Mouse (Mus musculus) olfactory bulb, adult 2 months (tissue): ENCODE measurements around the gene Rpl10a. TPM values are rescaled to one million over a fixed set of nuclear protein-coding genes. Genes with fewer than 3 reads are reported as not detected.
"Not testable (repeated sequence)": the region's sequence is repeated elsewhere in the genome, so short reads cannot be mapped to it uniquely, and the experiment has no call there.

Source experiments
- H3K27ac ChIP-seq: fragments of 200-500 bp; 2 replicates; pipeline ENCODE4 v1.5.1; 2012; ENCODE audit warnings: low read depth, low read length; ENCODE audit not compliant: insufficient read depth
- H3K4me1 ChIP-seq: fragments of 200-500 bp; 2 replicates; pipeline ENCODE4 v1.6.1; 2012; ENCODE audit warnings: low read length; ENCODE audit not compliant: control insufficient read depth, insufficient read depth
- H3K4me3 ChIP-seq: fragments of 200-500 bp; 2 replicates; pipeline ENCODE4 v1.5.1; 2012; ENCODE audit warnings: mild to moderate bottlenecking, low read depth, low read length, moderate library complexity; ENCODE audit not compliant: insufficient read depth
- CTCF ChIP-seq: fragments of 200-500 bp; IDR thresholded peaks from 2 replicates; pipeline ENCODE4 v1.5.1; 2012; ENCODE audit warnings: low read depth, mild to moderate bottlenecking, low read length, moderate library complexity; ENCODE audit not compliant: insufficient read depth
- POLR2A ChIP-seq: fragments of 200-500 bp; IDR thresholded peaks from 2 replicates; pipeline ENCODE4 v1.6.1; 2012; ENCODE audit warnings: mild to moderate bottlenecking, low read depth, low read length, moderate library complexity; ENCODE audit not compliant: insufficient read depth
- WGBS: fragments of 180-500 bp; shearing (Covaris S2); methylation state at CpG from one replicate; pipeline ENCODE4 v1.1.7; 2018; 5-methylcytosine and 5-hydroxymethylcytosine counted together
- polyA plus RNA-seq: library from polyadenylated mRNA; stranded (reverse); fragments of >200 nt; gene quantifications from 2 replicates; pipeline ENCODE4 v1.2.4, GENCODE M21; 2012; ENCODE audit warnings: low replicate concordance; ENCODE audit not compliant: missing spikeins, insufficient read depth, insufficient read length

Rpl10a gene
- polyA plus RNA-seq, 1 experiment, result not detected

DNA sequence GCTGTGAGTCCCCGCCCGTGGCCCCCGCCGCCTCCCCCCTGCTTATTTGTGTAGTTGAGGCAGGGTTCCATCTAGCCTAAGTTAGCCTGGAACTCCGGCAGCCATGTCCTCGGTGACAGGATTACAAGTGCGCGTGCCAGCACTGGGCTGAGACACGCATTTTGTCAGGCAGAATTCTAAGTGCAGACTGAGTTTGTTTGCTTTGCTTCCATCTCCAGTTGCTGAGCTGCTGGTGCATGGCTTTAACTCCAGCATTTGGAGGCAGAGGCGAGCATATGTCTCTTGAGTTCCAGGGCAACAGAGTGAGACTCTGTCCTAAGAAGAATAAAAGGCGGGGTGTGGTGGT lies 14.4 kb upstream of the Rpl10a start:
- Histone ChIP-seq H3K4me1 (peaks cover 19% of the 10 kb centered on the region), H3K4me3 (peak overlapping the region; percentile 98), H3K27ac (no peak overlapping the region)
- 3% methylated on average over 11 of the region's 11 CpGs for WGBS
- TF ChIP-seq POLR2A, result no peak
- no peak for TF ChIP-seq CTCF

DNA sequence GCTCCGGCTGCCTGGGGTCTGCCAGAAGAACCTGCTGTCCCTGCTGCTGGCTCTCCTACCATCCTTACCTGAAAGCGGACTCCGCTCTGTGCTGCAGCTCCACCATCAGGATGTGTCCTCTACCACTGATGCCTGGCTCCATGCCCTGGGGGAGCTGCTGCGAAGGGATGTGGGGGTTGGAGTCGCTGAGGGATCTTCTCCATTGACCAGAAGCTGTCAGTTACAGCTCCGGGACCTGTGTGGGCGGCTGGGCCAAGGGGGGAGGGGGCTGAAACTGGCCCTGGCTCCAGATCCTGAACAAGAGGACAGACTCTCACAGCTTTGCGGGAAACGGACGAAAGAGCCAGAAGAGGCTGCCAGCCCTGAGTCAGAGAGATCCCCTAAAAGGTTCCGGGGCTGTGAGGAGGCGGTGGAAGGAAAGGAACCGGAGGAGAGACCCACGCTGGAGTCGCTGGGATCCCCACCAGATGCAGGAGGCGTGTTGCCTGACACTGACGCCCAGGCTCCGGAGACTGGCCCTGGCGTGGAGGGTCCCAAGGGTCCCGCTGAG lies 12.6 kb upstream of the Rpl10a start:
- Histone ChIP-seq H3K27ac (no peak overlapping the region), H3K4me1 (peaks cover 19% of the 10 kb centered on the region), H3K4me3 (no peak overlapping the region)
- no peak for TF ChIP-seq POLR2A
- no peak for TF ChIP-seq CTCF
- WGBS, result 64% methylated on average over 20 of the region's 20 CpGs

DNA sequence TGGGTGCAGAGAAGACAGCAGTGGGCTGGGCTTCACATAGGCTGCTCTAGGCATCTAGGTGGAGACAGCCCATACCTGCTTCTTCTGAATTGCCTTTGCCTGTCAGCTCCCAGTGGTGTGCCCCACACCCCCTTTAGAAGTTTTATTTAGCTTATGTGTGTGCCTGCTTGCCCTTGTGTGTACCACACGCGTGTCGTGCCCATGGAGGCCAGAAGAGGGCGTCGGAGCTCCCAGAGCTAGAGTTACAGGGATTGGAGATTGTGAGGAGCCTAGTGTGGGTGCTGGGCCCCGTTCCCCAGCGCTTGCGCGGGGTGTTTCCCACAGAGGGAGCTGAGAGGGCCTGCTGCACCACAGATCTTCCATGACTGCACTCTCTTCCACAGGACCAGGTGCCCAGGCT lies 11.8 kb upstream of the Rpl10a start:
- 92% methylated on average over 9 of the region's 9 CpGs for WGBS
- TF ChIP-seq POLR2A (no peak), CTCF (no peak)
- peaks cover 19% of the 10 kb centered on the region for H3K4me1 ChIP-seq
- H3K4me3 ChIP-seq, result no peak overlapping the region
- H3K27ac ChIP-seq, result no peak overlapping the region

DNA sequence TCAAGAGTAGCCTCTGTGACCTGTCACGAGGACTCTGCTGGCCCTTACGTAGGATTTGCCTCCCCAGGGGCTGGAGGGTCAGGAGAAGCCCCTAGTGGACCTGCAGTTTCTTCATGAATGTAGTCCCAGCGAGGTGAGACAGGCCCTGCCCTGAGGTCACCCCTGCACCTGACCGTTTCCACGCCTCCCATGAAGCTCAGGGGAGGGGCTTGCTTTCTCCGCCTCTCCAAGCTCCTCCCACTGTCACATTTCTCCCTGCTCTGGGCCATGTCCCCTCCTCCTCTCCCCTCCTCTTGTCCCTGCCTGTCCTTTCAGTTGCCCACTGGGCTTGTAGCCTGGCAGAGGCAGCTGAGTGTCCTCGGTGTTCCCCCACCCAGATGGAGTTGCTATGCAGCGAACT lies 11.2 kb upstream of the Rpl10a start:
- no peak overlapping the region for H3K4me3 ChIP-seq
- peaks cover 19% of the 10 kb centered on the region for H3K4me1 ChIP-seq
- TF ChIP-seq POLR2A (no peak), CTCF (no peak)
- H3K27ac ChIP-seq, result no peak overlapping the region
- WGBS, result 63% methylated on average over 8 of the region's 8 CpGs

DNA sequence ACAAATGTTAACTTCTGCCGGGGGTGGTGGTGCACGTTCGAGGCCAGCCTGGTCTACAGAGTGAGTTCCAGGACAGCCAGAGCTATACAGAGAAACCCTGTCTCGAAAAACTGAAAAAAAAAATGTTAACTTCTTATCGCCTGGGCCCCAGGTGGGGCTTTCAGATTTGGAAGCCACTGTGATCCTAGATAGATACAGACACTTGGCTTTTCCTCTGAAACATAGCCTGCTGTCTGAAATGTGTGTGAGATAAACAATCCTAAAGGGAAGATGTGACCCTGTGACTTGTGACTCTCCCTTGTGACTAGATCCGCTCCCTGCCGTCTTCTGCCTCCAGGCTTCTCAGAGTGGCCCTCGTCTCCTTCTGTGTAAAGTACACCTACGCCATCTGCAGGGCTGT lies 10.5 kb upstream of the Rpl10a start:
- H3K4me1 ChIP-seq, result peaks cover 19% of the 10 kb centered on the region
- H3K4me3 ChIP-seq, result no peak overlapping the region
- H3K27ac ChIP-seq, result no peak overlapping the region
- no peak for TF ChIP-seq POLR2A
- TF ChIP-seq CTCF, result no peak
- 83% methylated on average over 9 of the region's 9 CpGs for WGBS

DNA sequence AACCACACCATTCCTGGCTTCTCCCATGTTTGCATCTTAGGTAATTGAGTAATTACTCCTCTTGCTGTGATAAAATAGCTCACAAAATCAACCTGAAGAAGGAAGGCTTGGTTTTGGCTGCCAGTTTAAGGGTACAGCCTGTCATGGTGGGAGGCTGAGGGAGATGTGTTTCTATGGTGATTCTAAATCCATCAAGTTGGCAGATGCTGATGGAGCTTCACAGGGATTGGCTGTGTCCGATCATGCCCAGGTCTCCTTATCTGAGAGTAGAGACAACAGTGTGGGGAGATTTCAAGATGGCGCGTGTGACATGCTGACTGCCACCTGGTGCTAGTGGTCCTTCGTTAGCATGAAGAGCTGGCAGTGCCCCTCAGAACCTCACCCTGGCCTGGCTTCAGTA lies 6.6 kb upstream of the Rpl10a start:
- Histone ChIP-seq H3K4me1 (peaks cover 3% of the 10 kb centered on the region; the same call in 1 of the 2 replicates), H3K27ac (no peak overlapping the region), H3K4me3 (no peak overlapping the region)
- TF ChIP-seq POLR2A, result no peak
- 91% methylated on average over 4 of the region's 4 CpGs for WGBS

DNA sequence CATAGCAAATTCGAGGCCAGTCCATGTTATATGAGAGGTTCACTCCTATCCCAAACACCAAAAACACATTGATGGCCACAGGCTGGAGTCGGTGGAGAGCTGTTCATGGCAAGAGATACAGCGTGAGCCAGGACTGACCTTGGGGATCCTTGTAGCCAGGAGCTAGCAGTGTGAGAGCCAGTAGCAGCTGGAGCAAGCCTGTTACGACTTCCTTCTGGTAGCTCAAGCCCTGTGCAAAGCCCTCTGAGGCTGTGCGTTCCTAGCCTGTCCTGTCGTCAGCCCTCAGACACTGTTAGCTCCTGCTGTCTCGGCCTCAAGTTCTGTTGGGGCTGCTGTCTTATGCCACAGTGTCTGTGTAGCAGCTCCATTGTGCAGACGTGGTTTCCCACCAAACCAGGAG lies 4.5 kb upstream of the Rpl10a start:
- Histone ChIP-seq H3K4me1 (peaks cover 18% of the 10 kb centered on the region), H3K4me3 (no peak overlapping the region), H3K27ac (no peak overlapping the region)
- 95% methylated on average over 8 of the region's 8 CpGs for WGBS
- TF ChIP-seq POLR2A (no peak), CTCF (no peak)

DNA sequence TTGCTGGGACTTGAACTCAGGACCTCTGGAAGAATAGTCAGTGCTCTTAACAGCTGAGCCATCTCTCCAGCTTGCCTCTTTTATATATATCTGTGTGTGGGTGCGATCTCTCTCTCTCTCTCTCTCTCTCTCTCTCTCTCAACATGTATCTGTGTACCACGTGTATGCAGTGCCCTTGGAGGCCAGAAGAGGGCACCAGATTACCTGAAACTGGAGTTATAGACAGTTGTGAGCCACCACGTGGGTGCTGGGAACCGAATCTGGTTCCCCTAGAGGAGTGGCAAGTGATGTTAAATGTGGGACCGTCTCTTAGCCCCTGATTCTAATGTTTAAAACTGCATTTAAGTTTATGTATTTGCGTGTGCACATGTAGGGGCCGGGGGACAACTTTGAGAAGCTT lies 3.9 kb upstream of the Rpl10a start:
- not testable (repeated sequence) for H3K4me3 ChIP-seq, H3K27ac ChIP-seq
- 96% methylated on average over 7 of the region's 7 CpGs for WGBS
- H3K4me1 ChIP-seq, result peaks cover 23% of the 10 kb centered on the region

DNA sequence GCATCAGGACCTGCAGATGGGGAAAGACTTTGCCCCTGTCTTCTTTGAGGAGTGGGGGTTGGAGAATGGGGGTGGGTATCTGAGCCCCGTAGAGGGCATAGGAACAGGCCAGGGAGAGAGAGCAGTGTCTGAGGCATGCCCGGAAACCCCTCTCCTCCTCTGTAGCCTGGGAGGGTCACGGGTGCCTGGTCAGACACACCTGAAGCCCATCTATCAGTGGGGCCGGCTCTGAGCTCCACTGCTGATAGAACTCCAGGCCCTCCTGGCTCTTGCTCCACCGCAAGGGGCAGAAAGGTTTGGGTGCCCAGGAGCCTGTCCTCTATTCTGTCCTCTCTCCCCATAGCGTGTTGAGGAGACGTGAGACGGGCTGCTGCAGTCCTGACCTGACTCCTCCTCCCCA lies 2.5 kb upstream of the Rpl10a start:
- Histone ChIP-seq H3K4me3 (no peak overlapping the region), H3K27ac (no peak overlapping the region), H3K4me1 (peaks cover 27% of the 10 kb centered on the region)
- no peak for TF ChIP-seq CTCF
- TF ChIP-seq POLR2A, result no peak
- WGBS, result 94% methylated on average over 8 of the region's 8 CpGs

DNA sequence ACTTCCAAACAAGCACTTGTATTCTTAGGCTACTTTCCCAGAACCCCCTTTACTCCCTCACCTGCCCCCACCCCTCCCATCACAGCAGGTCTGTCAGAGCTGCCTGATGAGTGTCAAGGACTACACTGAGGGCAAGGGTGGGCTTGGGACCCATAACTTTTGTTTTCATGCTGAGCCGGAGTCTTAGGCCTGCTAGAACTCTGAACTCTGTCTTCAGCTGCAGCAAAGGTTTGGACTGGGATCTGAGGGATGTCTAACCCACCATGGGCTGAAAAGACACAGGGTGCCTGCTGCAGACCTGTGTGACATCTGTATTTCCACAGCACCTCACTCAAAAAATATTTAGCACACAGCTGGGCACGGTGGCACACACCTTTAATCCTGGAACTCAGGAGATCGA lies 1.3 kb upstream of the Rpl10a start:
- Histone ChIP-seq H3K4me1 (peaks cover 27% of the 10 kb centered on the region), H3K4me3 (no peak overlapping the region), H3K27ac (peak overlapping the region; percentile 97)
- TF ChIP-seq CTCF (no peak), POLR2A (no peak)
- 68% methylated on average over 3 of the region's 3 CpGs for WGBS
